Mouse (Mus musculus) megakaryocyte, embryonic 14.5 days (primary cell): ENCODE results near the gene Tmem200c.

ENCODE experiments used
- FLI1 ChIP-seq: IDR thresholded peaks from 2 replicates; pipeline ENCODE4 v1.6.1; 2012; ENCODE audit warnings: low read length, inconsistent platforms, mixed read lengths
- GATA1 ChIP-seq: IDR thresholded peaks from 3 replicates; pipeline ENCODE4 v1.6.1; 2012; ENCODE audit warnings: mixed read lengths, low read length, inconsistent platforms, borderline replicate concordance

- TF ChIP-seq FLI1 (no peak), GATA1 (no peak)
Observed at GRCm38 (mm10) chr17:68841892-68842252, 15.4 kb downstream of the Tmem200c start.
